Mouse (Mus musculus) CH12.LX (cell line): Measurements from ENCODE around the gene Rabgap1l.

Experiments
- BHLHE40 ChIP-seq: IDR thresholded peaks from 2 replicates; pipeline ENCODE4 v1.6.1; 2011; ENCODE audit warnings: mild to moderate bottlenecking, low read depth, low read length, improper control_type of control experiment
- CTCF ChIP-seq, 2 experiments: IDR thresholded peaks in 1 of 2; conservative IDR thresholded peaks in 1 of 2; 2 replicates each; pipeline ENCODE4 v1.5.1; 2011 to 2012; ENCODE audit warnings: low read depth in 2 of 2, low read length in 2 of 2, improper control_type of control experiment in 1 of 2, inconsistent platforms in 1 of 2, mild to moderate bottlenecking in 1 of 2, moderate library complexity in 1 of 2
- EP300 ChIP-seq: IDR thresholded peaks from 2 replicates; pipeline ENCODE4 v1.6.1; 2011; ENCODE audit warnings: low read length, improper control_type of control experiment
- ETS1 ChIP-seq: conservative IDR thresholded peaks from 2 replicates; pipeline ENCODE4 v1.6.1; 2012; ENCODE audit warnings: low read depth, mild to moderate bottlenecking, inconsistent platforms, low read length, improper control_type of control experiment, moderate library complexity
- HCFC1 ChIP-seq: IDR thresholded peaks from 2 replicates; pipeline ENCODE4 v1.6.1; 2012; ENCODE audit warnings: low read depth, mild to moderate bottlenecking, inconsistent platforms, low read length, improper control_type of control experiment
- JUN ChIP-seq: IDR thresholded peaks from 2 replicates; pipeline ENCODE4 v1.6.1; 2011; ENCODE audit warnings: low read depth, mild to moderate bottlenecking, low read length, improper control_type of control experiment, moderate library complexity; ENCODE audit not compliant: insufficient read depth
- MAFK ChIP-seq: IDR thresholded peaks from 2 replicates; pipeline ENCODE4 v1.6.1; 2011; ENCODE audit warnings: low read length, improper control_type of control experiment; ENCODE audit not compliant: insufficient replicate concordance
- MAX ChIP-seq: IDR thresholded peaks from 2 replicates; pipeline ENCODE4 v1.6.1; 2011; ENCODE audit warnings: low read length, improper control_type of control experiment
- MEF2A ChIP-seq: IDR thresholded peaks from 2 replicates; pipeline ENCODE4 v1.6.1; 2014; ENCODE audit warnings: low read depth, mild to moderate bottlenecking, inconsistent platforms, low read length, improper control_type of control experiment, borderline replicate concordance
- NRF1 ChIP-seq: IDR thresholded peaks from 2 replicates; pipeline ENCODE4 v1.6.1; 2014; ENCODE audit warnings: low read depth, mild to moderate bottlenecking, inconsistent platforms, low read length, improper control_type of control experiment, moderate library complexity
- POLR2A ChIP-seq: IDR thresholded peaks from 2 replicates; pipeline ENCODE4 v1.6.1; 2011; ENCODE audit warnings: low read depth, mild to moderate bottlenecking, improper control_type of control experiment, low read length
- RAD21 ChIP-seq: IDR thresholded peaks from 2 replicates; pipeline ENCODE4 v1.6.1; 2011; ENCODE audit warnings: low read depth, mild to moderate bottlenecking, low read length, improper control_type of control experiment, moderate library complexity
- ZMIZ1 ChIP-seq: IDR thresholded peaks from 2 replicates; pipeline ENCODE4 v1.6.1; 2012; ENCODE audit warnings: low read depth, mild to moderate bottlenecking, inconsistent platforms, low read length, improper control_type of control experiment

GRCm38 (mm10) chr1:160261849-160262248 lies 531.2 kb downstream of the Rabgap1l start:
- TF ChIP-seq HCFC1 (no peak), JUN (no peak), NRF1 (no peak), ETS1 (no peak), CTCF (conservative IDR thresholded peaks at IDR 0.05 in 1 of 2, IDR thresholded peaks at IDR 0.05 in 1 of 2; ENCODE audit: low read depth in 2 of 2, low read length in 2 of 2) (no peak), ZMIZ1 (no peak), MAX (no peak), EP300 (no peak), POLR2A (no peak), MEF2A (no peak), BHLHE40 (no peak), MAFK (no peak), RAD21 (no peak)
